Mouse (Mus musculus) midbrain, embryonic 16.5 days (tissue): Measurements from ENCODE around the gene Rps27l. TPM values are rescaled to one million over a fixed set of nuclear protein-coding genes. Genes with fewer than 3 reads are reported as not detected.

Experiments
- ATAC-seq: fragments of 200-750 bp; cut with Nextera tagmentation; 2 replicates; pipeline ENCODE4 v1.8.0; 2017; ENCODE audit warnings: moderate TSS enrichment
- H3K27ac ChIP-seq: fragments of 300-500 bp; sonication (generic); 2 replicates; pipeline ENCODE4 v1.5.1; 2014; ENCODE audit warnings: mild to moderate bottlenecking, low read length, mixed read lengths
- H3K27me3 ChIP-seq: fragments of 300-500 bp; sonication (generic); 2 replicates; pipeline ENCODE4 v1.6.1; 2014; ENCODE audit warnings: low read depth, low read length, mixed read lengths; ENCODE audit not compliant: control insufficient read depth, insufficient read depth
- H3K36me3 ChIP-seq: fragments of 300-500 bp; sonication (generic); 2 replicates; pipeline ENCODE4 v1.6.1; 2014; ENCODE audit warnings: mild to moderate bottlenecking, low read length, moderate library complexity, mixed read lengths; ENCODE audit not compliant: control insufficient read depth, insufficient read depth
- H3K4me1 ChIP-seq: fragments of 300-500 bp; sonication (generic); 2 replicates; pipeline ENCODE4 v1.6.1; 2014; ENCODE audit warnings: mild to moderate bottlenecking, low read length, mixed read lengths; ENCODE audit not compliant: control insufficient read depth, insufficient read depth
- H3K4me2 ChIP-seq: fragments of 300-500 bp; sonication (generic); 2 replicates; pipeline ENCODE4 v1.6.1; 2014; ENCODE audit warnings: mild to moderate bottlenecking, low read length, mixed read lengths
- H3K4me3 ChIP-seq: fragments of 300-500 bp; sonication (generic); 2 replicates; pipeline ENCODE4 v1.5.1; 2014; ENCODE audit warnings: low read depth, mild to moderate bottlenecking, low read length, moderate library complexity, mixed read lengths
- H3K9ac ChIP-seq: fragments of 300-500 bp; sonication (generic); 2 replicates; pipeline ENCODE4 v1.6.1; 2014; ENCODE audit warnings: low read depth, low read length, mixed read lengths
- H3K9me3 ChIP-seq: fragments of 300-500 bp; sonication (generic); replicated peaks from 2 replicates; pipeline ENCODE4 v1.6.1; 2014; ENCODE audit warnings: mild to moderate bottlenecking, low read length, mixed read lengths; ENCODE audit not compliant: control insufficient read depth, poor library complexity, severe bottlenecking
- WGBS: fragments of 180-500 bp; shearing (Covaris S2); extraction: QIAGEN DNeasy Blood & Tissue Kit; methylation state at CpG from one replicate; pipeline ENCODE4 v1.1.7; 2014; 5-methylcytosine and 5-hydroxymethylcytosine counted together
- polyA plus RNA-seq: library from polyadenylated mRNA; unstranded; fragments of >200 nt; fragmentation: Nextera tagmentation; extraction: Ambion mirVana; gene quantifications from 2 replicates; pipeline ENCODE4 v1.2.1, GENCODE M21; 2015

The Rps27l gene
- polyA plus RNA-seq, 1 experiment from 2014 or later: 157 TPM

- H3K9me3 ChIP-seq: no peaks in the 10 kb centered on the region
- peak; percentile 78 for ATAC-seq
- no peak overlapping the region for H3K4me3 ChIP-seq
- H3K4me1 ChIP-seq: peaks cover 8% of the 10 kb centered on the region
- WGBS: 16% methylated on average over 19 of the region's 19 CpGs
- no peaks in the 10 kb centered on the region for H3K36me3 ChIP-seq
- H3K27ac ChIP-seq: peak overlapping the region; percentile 56
- H3K27me3 ChIP-seq: no peaks in the 10 kb centered on the region
- no peak overlapping the region for H3K9ac ChIP-seq
- no peak overlapping the region for H3K4me2 ChIP-seq
Measured at GRCm38 (mm10) chr9:66933869-66934808, 11.7 kb upstream of the Rps27l start.

GRCm38 (mm10) chr9:66937507-66937906 lies 8.4 kb upstream of the Rps27l start:
- ATAC-seq: no peak

GRCm38 (mm10) chr9:66938836-66939235 lies 7.0 kb upstream of the Rps27l start:
- Histone ChIP-seq H3K27ac (no peak overlapping the region), H3K9me3 (no peaks in the 10 kb centered on the region), H3K4me2 (no peak overlapping the region), H3K4me3 (no peak overlapping the region), H3K4me1 (peaks cover 4% of the 10 kb centered on the region), H3K27me3 (no peaks in the 10 kb centered on the region), H3K36me3 (no peaks in the 10 kb centered on the region), H3K9ac (no peak overlapping the region)
- ATAC-seq: no peak
- WGBS: 6% methylated on average over 4 of the region's 4 CpGs

More at GRCm38 (mm10) chr9:66937507-66937906, 8.4 kb upstream of the Rps27l start:
- H3K4me1 ChIP-seq: peaks cover 8% of the 10 kb centered on the region
- no peak overlapping the region for H3K4me3 ChIP-seq
- H3K4me2 ChIP-seq: no peak overlapping the region
- no peaks in the 10 kb centered on the region for H3K27me3 ChIP-seq
- H3K9me3 ChIP-seq: no peaks in the 10 kb centered on the region
- H3K27ac ChIP-seq: no peak overlapping the region
- no peak overlapping the region for H3K9ac ChIP-seq
- H3K36me3 ChIP-seq: no peaks in the 10 kb centered on the region
- WGBS: 63% methylated on average over 8 of the region's 8 CpGs

GRCm38 (mm10) chr9:66945161-66945560 lies 725 bp upstream of the Rps27l start:
- Histone ChIP-seq H3K9ac (peak overlapping the region; percentile 89), H3K27me3 (no peaks in the 10 kb centered on the region), H3K4me2 (peak overlapping the region; percentile 93), H3K36me3 (0 out of 2 replicates have a peak, but pooled peaks cover 2% of the 10 kb centered on the region), H3K4me1 (peaks cover 8% of the 10 kb centered on the region), H3K9me3 (no peaks in the 10 kb centered on the region), H3K27ac (peak overlapping the region; percentile 96), H3K4me3 (peak overlapping the region; percentile 89)
- no peak for ATAC-seq
- WGBS: 24% methylated on average over 4 of the region's 4 CpGs

GRCm38 (mm10) chr9:66948536-66948935 lies 2.6 kb downstream of the Rps27l start:
- 0 out of 2 replicates have a peak, but pooled peaks cover 2% of the 10 kb centered on the region for H3K36me3 ChIP-seq
- H3K4me2 ChIP-seq: no peak overlapping the region
- ATAC-seq: no peak
- no peak overlapping the region for H3K27ac ChIP-seq
- H3K4me1 ChIP-seq: peaks cover 8% of the 10 kb centered on the region
- no peak overlapping the region for H3K4me3 ChIP-seq
- H3K9ac ChIP-seq: no peak overlapping the region
- no peaks in the 10 kb centered on the region for H3K27me3 ChIP-seq
- 98% methylated on average over 2 of the region's 2 CpGs for WGBS
- no peaks in the 10 kb centered on the region for H3K9me3 ChIP-seq

- H3K9me3 ChIP-seq: no peaks in the 10 kb centered on the region
- H3K27ac ChIP-seq: no peak overlapping the region
- no peak for ATAC-seq
- 0 out of 2 replicates have a peak, but pooled peaks cover 5% of the 10 kb centered on the region for H3K36me3 ChIP-seq
- H3K27me3 ChIP-seq: no peaks in the 10 kb centered on the region
- H3K4me1 ChIP-seq: no peaks in the 10 kb centered on the region
- no peak overlapping the region for H3K4me2 ChIP-seq
- no peak overlapping the region for H3K9ac ChIP-seq
- H3K4me3 ChIP-seq: no peak overlapping the region
- 85% methylated on average over 8 of the region's 8 CpGs for WGBS
Measured at GRCm38 (mm10) chr9:66952321-66952720, 6.4 kb downstream of the Rps27l start.

- H3K4me2 ChIP-seq: no peak overlapping the region
- no peaks in the 10 kb centered on the region for H3K9me3 ChIP-seq
- no peak overlapping the region for H3K27ac ChIP-seq
- H3K27me3 ChIP-seq: no peaks in the 10 kb centered on the region
- no peak for ATAC-seq
- WGBS: 95% methylated on average over 2 of the region's 2 CpGs
- no peak overlapping the region for H3K4me3 ChIP-seq
- 0 out of 2 replicates have a peak, but pooled peaks cover 5% of the 10 kb centered on the region for H3K36me3 ChIP-seq
- H3K9ac ChIP-seq: no peak overlapping the region
- H3K4me1 ChIP-seq: no peaks in the 10 kb centered on the region
Measured at GRCm38 (mm10) chr9:66952886-66953285, 7.0 kb downstream of the Rps27l start.

- no peak overlapping the region for H3K27ac ChIP-seq
- no peak for ATAC-seq
- H3K27me3 ChIP-seq: no peaks in the 10 kb centered on the region
- H3K36me3 ChIP-seq: peaks cover 5% of the 10 kb centered on the region; the same call in 1 of the 2 replicates
- H3K4me3 ChIP-seq: no peak overlapping the region
- H3K9me3 ChIP-seq: no peaks in the 10 kb centered on the region
- 90% methylated on average over 3 of the region's 3 CpGs for WGBS
- H3K4me1 ChIP-seq: no peaks in the 10 kb centered on the region
- H3K4me2 ChIP-seq: no peak overlapping the region
- H3K9ac ChIP-seq: no peak overlapping the region
Measured at GRCm38 (mm10) chr9:66957451-66957850, 11.6 kb downstream of the Rps27l start.

- WGBS: 83% methylated on average over 3 of the region's 3 CpGs
Measured at GRCm38 (mm10) chr9:66961478-66961877, 15.6 kb downstream of the Rps27l start.

More at GRCm38 (mm10) chr9:66961478-66961877, 15.6 kb downstream of the Rps27l start:
- no peaks in the 10 kb centered on the region for H3K4me1 ChIP-seq
- no peak overlapping the region for H3K4me2 ChIP-seq
- H3K27ac ChIP-seq: no peak overlapping the region
- no peak overlapping the region for H3K9ac ChIP-seq
- no peak for ATAC-seq
- H3K36me3 ChIP-seq: peaks cover 4% of the 10 kb centered on the region; the same call in 1 of the 2 replicates
- no peak overlapping the region for H3K4me3 ChIP-seq
- H3K9me3 ChIP-seq: no peaks in the 10 kb centered on the region
- H3K27me3 ChIP-seq: no peaks in the 10 kb centered on the region
